Mouse (Mus musculus): ENCODE results near the gene Gm20894. TPM values are rescaled to one million over a fixed set of nuclear protein-coding genes. Genes with fewer than 3 reads are reported as not detected.
"Not testable (repeated sequence)": the region's sequence is repeated elsewhere in the genome, so short reads cannot be mapped to it uniquely, and the experiment has no call there.

Gene Gm20894
- not detected in 2 replicates for polyA plus RNA-seq (2015; fragmentation: Nextera tagmentation; extraction: Ambion mirVana)

DNA sequence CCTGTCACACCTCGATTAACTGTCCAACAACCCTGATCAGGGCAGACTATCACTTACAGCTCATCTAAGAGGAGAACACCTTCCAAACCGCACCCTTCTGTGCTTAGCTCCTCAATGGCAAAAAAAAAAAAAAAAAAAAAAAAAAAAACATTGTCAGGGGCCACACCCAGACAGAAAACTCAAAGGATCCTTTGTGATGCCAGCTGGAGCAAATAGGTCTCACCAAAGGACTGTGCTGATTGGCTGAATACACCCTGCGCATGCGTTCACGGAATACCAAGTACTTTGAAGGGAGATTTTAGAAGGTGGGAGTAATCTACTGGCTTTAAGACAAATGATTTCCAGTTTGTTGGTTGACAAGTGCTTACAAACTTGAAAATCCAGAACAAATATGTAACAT, at the start of gene Gm20894:
Gene Gm20894 (minus strand): TSS at position 101 of the 400 bp plus-strand sequence.
- not testable (repeated sequence) for H3K36me3 ChIP-seq (ENCODE audit: control insufficient read depth, insufficient read depth, low read length); H3K4me2 ChIP-seq (ENCODE audit: low read depth, low read length); H3K9me3 ChIP-seq (replicated peaks; ENCODE audit: control insufficient read depth, low read length); H3K27ac ChIP-seq (ENCODE audit: low read length); H3K4me1 ChIP-seq (ENCODE audit: control insufficient read depth, insufficient read depth, low read length); ATAC-seq (ENCODE audit: insufficient read depth, low FRiP score); H3K9ac ChIP-seq (ENCODE audit: low read length); H3K27me3 ChIP-seq (ENCODE audit: control insufficient read depth, insufficient read depth, low read length); H3K4me3 ChIP-seq (replicated peaks; ENCODE audit: low read length)
- WGBS: no CpG with 5 or more reads among the region's 5 CpGs

All from stomach, embryonic 16.5 days (tissue).